Mouse (Mus musculus): ENCODE data around the gene Slc17a1. TPM values are rescaled to one million over a fixed set of nuclear protein-coding genes. Genes with fewer than 3 reads are reported as not detected.

The Slc17a1 gene
- polyA plus RNA-seq, 1 experiment from 2014 or later: 0.15 TPM

DNA sequence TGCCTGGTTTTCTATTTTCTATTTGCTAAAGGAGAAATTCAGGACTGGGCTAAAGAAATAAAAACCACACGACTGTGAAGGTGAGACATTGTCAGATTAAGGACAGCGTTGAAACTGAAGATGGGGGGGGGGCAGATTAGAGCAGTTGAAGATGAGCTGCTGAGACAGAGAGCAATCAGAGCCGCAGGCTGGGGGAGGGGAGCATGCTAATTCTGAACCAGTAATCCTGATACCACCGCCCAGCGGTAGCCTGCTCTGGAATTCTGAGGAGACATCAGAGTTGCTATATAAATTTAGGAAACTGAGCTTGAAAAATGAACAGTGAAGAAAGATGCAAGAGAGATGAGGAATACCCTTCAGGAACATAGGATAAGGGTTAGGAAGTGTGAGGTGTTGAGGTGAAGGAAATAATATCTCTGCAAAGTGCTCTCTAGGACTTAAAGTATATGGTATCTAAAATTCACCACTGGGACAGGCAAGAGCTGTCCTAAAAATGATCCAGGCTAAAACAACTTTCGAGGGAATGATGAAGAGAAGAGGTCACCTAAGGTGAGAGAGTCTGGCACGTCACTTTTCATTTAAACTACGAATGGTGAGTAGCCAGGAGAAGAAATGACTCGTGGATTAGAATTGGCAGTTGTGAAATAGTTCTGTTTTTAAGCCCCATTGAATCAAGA, 25.2 kb downstream of the Slc17a1 start:
- no peak overlapping the region for H3K4me2 ChIP-seq
- H3K36me3 ChIP-seq: no peaks in the 10 kb centered on the region
- H3K4me3 ChIP-seq: no peak overlapping the region
- no peak overlapping the region for H3K9ac ChIP-seq
- H3K9me3 ChIP-seq: no peaks in the 10 kb centered on the region
- no peak for ATAC-seq (ENCODE audit: borderline replicate concordance, extremely low read depth, low FRiP score, low TSS enrichment)
- WGBS: 31% methylated on average over 9 of the region's 9 CpGs
- no peak overlapping the region for H3K27ac ChIP-seq
- H3K4me1 ChIP-seq: no peaks in the 10 kb centered on the region
- no peaks in the 10 kb centered on the region for H3K27me3 ChIP-seq

GRCm38 (mm10) chr13:23893269-23893593, 25.7 kb downstream of the Slc17a1 start:
- no peak overlapping the region for H3K9ac ChIP-seq
- H3K27me3 ChIP-seq: no peaks in the 10 kb centered on the region
- no peak overlapping the region for H3K4me2 ChIP-seq
- H3K4me1 ChIP-seq: no peaks in the 10 kb centered on the region
- no peak overlapping the region for H3K27ac ChIP-seq
- 53% methylated on average over 4 of the region's 4 CpGs for WGBS
- H3K36me3 ChIP-seq: no peaks in the 10 kb centered on the region
- H3K9me3 ChIP-seq: no peaks in the 10 kb centered on the region
- no peak overlapping the region for H3K4me3 ChIP-seq
- ATAC-seq (ENCODE audit: borderline replicate concordance, extremely low read depth, low FRiP score, low TSS enrichment): no peak

- no peaks in the 10 kb centered on the region for H3K4me1 ChIP-seq
- no peak for ATAC-seq (ENCODE audit: borderline replicate concordance, extremely low read depth, low FRiP score, low TSS enrichment)
- no peaks in the 10 kb centered on the region for H3K27me3 ChIP-seq
- H3K4me3 ChIP-seq: no peak overlapping the region
- H3K9me3 ChIP-seq: no peaks in the 10 kb centered on the region
- no peak overlapping the region for H3K27ac ChIP-seq
- H3K36me3 ChIP-seq: no peaks in the 10 kb centered on the region
- H3K9ac ChIP-seq: no peak overlapping the region
- no peak overlapping the region for H3K4me2 ChIP-seq
- 26% methylated on average over 6 of the region's 6 CpGs for WGBS
Observed at GRCm38 (mm10) chr13:23898242-23898641, 30.7 kb downstream of the Slc17a1 start.

DNA sequence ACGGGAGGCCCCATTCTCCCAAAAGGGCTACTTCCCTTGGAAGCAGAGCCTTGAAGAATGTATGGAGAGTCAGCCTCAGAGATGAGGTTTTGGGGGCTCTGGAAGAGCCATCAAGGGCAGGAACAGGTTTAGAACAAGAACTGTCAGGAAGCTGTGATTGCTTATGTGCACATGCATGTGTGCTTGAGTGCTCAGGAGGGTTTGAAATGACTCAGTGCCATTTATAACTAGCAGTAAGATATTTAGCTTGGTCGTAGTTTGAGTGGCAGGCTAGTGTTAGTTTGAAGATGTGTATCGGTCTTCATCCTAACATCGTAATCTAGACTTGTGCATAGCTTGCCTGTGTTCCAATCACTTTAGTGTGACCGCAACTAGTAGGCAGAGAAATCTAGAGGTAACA, 39.4 kb downstream of the Slc17a1 start:
- H3K9me3 ChIP-seq: no peaks in the 10 kb centered on the region
- no peaks in the 10 kb centered on the region for H3K27me3 ChIP-seq
- H3K36me3 ChIP-seq: no peaks in the 10 kb centered on the region
- no peak for ATAC-seq (ENCODE audit: borderline replicate concordance, extremely low read depth, low FRiP score, low TSS enrichment)
- H3K4me2 ChIP-seq: no peak overlapping the region
- 88% methylated on average over 5 of the region's 5 CpGs for WGBS
- H3K4me1 ChIP-seq: no peaks in the 10 kb centered on the region
- H3K4me3 ChIP-seq: no peak overlapping the region
- H3K27ac ChIP-seq: no peak overlapping the region
- H3K9ac ChIP-seq: no peak overlapping the region

- Histone ChIP-seq H3K9ac (no peak overlapping the region), H3K4me2 (no peak overlapping the region), H3K9me3 (no peaks in the 10 kb centered on the region), H3K36me3 (no peaks in the 10 kb centered on the region), H3K4me3 (no peak overlapping the region), H3K27me3 (no peaks in the 10 kb centered on the region), H3K27ac (no peak overlapping the region), H3K4me1 (no peaks in the 10 kb centered on the region)
- no peak for ATAC-seq (ENCODE audit: borderline replicate concordance, extremely low read depth, low FRiP score, low TSS enrichment)
- 74% methylated on average over 5 of the region's 5 CpGs for WGBS
Observed at GRCm38 (mm10) chr13:23910121-23910520, 42.6 kb downstream of the Slc17a1 start.

- H3K4me3 ChIP-seq: no peak overlapping the region
- WGBS: 74% methylated on average over 5 of the region's 5 CpGs
- 0 out of 2 replicates have a peak, but pooled peaks cover 2% of the 10 kb centered on the region for H3K4me1 ChIP-seq
- no peaks in the 10 kb centered on the region for H3K36me3 ChIP-seq
- H3K9me3 ChIP-seq: no peaks in the 10 kb centered on the region
- H3K4me2 ChIP-seq: no peak overlapping the region
- no peak overlapping the region for H3K27ac ChIP-seq
- no peak overlapping the region for H3K9ac ChIP-seq
- no peak for ATAC-seq (ENCODE audit: borderline replicate concordance, extremely low read depth, low FRiP score, low TSS enrichment)
- no peaks in the 10 kb centered on the region for H3K27me3 ChIP-seq
Observed at GRCm38 (mm10) chr13:23911335-23911734, 43.8 kb downstream of the Slc17a1 start.

DNA sequence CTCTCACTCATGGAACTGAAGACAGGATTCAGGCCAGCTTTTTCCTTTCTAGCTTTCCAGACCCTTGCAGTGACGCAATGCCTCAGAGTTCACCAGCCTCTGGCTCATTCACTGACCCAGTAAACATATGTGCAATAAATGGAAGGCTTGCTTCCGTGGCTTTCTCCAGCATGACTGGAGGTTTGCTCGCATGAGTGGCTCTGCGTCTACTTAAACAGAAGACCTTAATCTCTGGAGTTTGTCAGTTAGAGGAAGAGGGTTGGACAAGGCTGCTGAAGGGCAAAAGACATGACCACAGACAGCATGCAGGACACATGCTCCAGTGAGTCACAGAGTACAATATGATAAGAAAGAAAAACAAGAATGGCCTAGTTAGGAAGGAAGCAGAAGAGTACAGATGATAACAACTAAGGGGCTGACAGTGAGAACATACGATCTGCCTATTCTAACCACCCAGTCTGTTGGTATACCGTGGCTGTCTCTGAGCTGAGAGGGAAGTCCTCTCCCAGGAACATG, 46.3 kb downstream of the Slc17a1 start:
- ATAC-seq (ENCODE audit: borderline replicate concordance, extremely low read depth, low FRiP score, low TSS enrichment): no peak
- 0 out of 2 replicates have a peak, but pooled peaks cover 2% of the 10 kb centered on the region for H3K4me1 ChIP-seq
- H3K4me2 ChIP-seq: no peak overlapping the region
- no peak overlapping the region for H3K4me3 ChIP-seq
- no peak overlapping the region for H3K27ac ChIP-seq
- no peaks in the 10 kb centered on the region for H3K27me3 ChIP-seq
- no peak overlapping the region for H3K9ac ChIP-seq
- 38% methylated on average over 6 of the region's 6 CpGs for WGBS
- no peaks in the 10 kb centered on the region for H3K36me3 ChIP-seq
- H3K9me3 ChIP-seq: no peaks in the 10 kb centered on the region

DNA sequence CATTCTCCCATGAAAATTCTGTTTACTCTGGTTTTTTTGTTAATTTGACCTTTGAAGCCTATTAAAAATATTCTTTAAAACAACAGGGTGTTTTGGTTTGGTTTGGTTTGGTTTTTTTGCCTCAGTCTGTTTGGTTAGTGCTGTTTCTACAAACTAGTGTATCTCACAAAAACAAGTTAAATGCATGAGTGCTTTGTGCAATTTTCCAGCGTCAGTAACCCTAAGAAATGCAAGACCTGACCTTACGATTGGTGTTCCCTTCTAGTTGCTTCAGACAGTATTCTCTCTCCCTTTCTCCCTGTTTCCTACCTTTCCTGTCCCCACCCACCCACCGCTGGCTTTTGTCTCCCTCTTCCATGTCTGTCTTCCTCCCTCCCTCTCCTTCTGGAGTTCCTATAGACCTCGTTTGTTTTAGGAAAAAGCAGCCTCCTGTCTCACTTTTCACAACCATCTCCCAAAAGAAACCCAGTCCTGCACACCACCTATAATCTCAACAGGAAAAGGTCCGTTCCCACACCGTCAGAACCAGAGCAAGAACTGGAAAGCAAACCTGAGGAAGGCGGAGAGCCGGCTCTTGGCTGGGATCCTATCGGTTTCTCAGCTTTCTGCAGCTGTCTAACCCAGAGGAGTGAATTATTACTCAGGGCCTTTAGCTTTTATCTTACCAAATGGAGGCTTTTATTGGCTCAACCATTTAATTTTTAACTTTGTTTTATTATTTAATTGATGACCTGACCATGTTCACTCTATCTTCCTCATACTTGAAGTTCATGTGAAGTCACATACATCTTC, 47.0 kb downstream of the Slc17a1 start, which contains the start of gene Slc17a4:
Slc17a4 (minus strand) TSS at position 634 of the 792 bp plus-strand sequence.
- no peak within 1 kb of the TSS for H3K4me2 ChIP-seq
- ATAC-seq (ENCODE audit: borderline replicate concordance, extremely low read depth, low FRiP score, low TSS enrichment): no peak
- H3K27me3 ChIP-seq: no peaks in the 10 kb centered on the region
- no peak within 1 kb of the TSS for H3K27ac ChIP-seq
- no peaks in the 10 kb centered on the region for H3K9me3 ChIP-seq
- H3K36me3 ChIP-seq: no peaks in the 10 kb centered on the region
- no peak within 1 kb of the TSS for H3K9ac ChIP-seq
- WGBS: 55% methylated on average over 9 of the region's 9 CpGs
- H3K4me1 ChIP-seq: 0 out of 2 replicates have a peak, but pooled peaks cover 2% of the 10 kb centered on the region
- no peak within 1 kb of the TSS for H3K4me3 ChIP-seq

- no peaks in the 10 kb centered on the region for H3K36me3 ChIP-seq
- 0 out of 2 replicates have a peak, but pooled peaks cover 2% of the 10 kb centered on the region for H3K4me1 ChIP-seq
- 86% methylated on average over 1 of the region's 1 CpGs for WGBS
- no peak overlapping the region for H3K4me2 ChIP-seq
- no peak overlapping the region for H3K27ac ChIP-seq
- H3K9me3 ChIP-seq: no peaks in the 10 kb centered on the region
- no peak overlapping the region for H3K4me3 ChIP-seq
- no peak for ATAC-seq (ENCODE audit: borderline replicate concordance, extremely low read depth, low FRiP score, low TSS enrichment)
- H3K9ac ChIP-seq: no peak overlapping the region
- no peaks in the 10 kb centered on the region for H3K27me3 ChIP-seq
Observed at GRCm38 (mm10) chr13:23916132-23916531, 48.6 kb downstream of the Slc17a1 start.

DNA sequence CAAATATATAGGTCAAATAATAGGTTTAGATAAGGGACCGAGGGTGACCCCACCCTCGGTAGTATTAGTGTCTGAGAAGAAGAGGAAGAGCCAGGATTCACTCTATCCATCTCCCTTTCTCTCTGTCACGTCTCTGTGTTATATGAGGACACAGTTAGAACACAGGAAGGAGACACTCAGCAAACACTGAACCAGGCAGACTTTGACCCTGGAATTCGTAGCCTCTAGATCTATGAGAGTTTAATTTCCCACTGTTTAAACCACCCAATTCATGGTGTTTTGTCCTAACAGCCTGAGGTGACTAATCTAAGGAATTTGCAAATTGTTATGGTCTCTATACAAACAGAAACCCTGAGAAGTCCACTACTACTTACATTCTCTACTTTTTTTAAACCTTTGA, 50.1 kb downstream of the Slc17a1 start:
- no peak overlapping the region for H3K9ac ChIP-seq
- H3K27me3 ChIP-seq: no peaks in the 10 kb centered on the region
- no peak overlapping the region for H3K4me2 ChIP-seq
- H3K4me1 ChIP-seq: 0 out of 2 replicates have a peak, but pooled peaks cover 2% of the 10 kb centered on the region
- no peak for ATAC-seq (ENCODE audit: borderline replicate concordance, extremely low read depth, low FRiP score, low TSS enrichment)
- H3K36me3 ChIP-seq: no peaks in the 10 kb centered on the region
- no peak overlapping the region for H3K4me3 ChIP-seq
- H3K9me3 ChIP-seq: no peaks in the 10 kb centered on the region
- 19% methylated on average over 4 of the region's 4 CpGs for WGBS
- no peak overlapping the region for H3K27ac ChIP-seq

DNA sequence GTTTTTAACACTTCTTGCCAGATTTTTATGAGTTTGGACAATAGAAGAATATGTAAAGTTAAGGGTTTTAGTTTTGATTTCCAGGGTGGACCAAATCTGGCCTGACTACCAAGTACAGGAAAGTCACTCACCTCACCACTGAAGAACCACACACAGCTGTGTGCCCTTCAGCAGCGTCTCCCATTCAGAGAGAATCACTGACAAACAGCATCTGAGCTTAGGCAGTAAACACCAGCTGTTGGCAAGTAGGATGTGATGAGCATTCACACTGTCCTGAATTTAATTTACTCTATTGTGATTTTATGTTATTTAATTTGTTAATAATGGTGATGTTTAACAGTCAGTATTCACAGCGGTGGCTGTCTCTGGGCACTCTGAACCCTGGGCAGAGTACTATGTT, 58.2 kb downstream of the Slc17a1 start:
- Histone ChIP-seq H3K9ac (no peak overlapping the region), H3K9me3 (no peaks in the 10 kb centered on the region), H3K4me3 (no peak overlapping the region), H3K36me3 (no peaks in the 10 kb centered on the region), H3K27ac (no peak overlapping the region), H3K4me1 (peaks cover 12% of the 10 kb centered on the region), H3K27me3 (no peaks in the 10 kb centered on the region), H3K4me2 (no peak overlapping the region)
- 71% methylated on average over 2 of the region's 2 CpGs for WGBS
- ATAC-seq (ENCODE audit: borderline replicate concordance, extremely low read depth, low FRiP score, low TSS enrichment): no peak

- Histone ChIP-seq H3K36me3 (no peaks in the 10 kb centered on the region), H3K4me3 (no peak overlapping the region), H3K9me3 (no peaks in the 10 kb centered on the region), H3K4me2 (peak overlapping the region; percentile 29), H3K27ac (peak overlapping the region; percentile 13; the same call in 1 of the 2 replicates), H3K27me3 (no peaks in the 10 kb centered on the region), H3K9ac (no peak overlapping the region), H3K4me1 (peaks cover 12% of the 10 kb centered on the region)
- 23% methylated on average over 3 of the region's 3 CpGs for WGBS
- ATAC-seq (ENCODE audit: borderline replicate concordance, extremely low read depth, low FRiP score, low TSS enrichment): peak; percentile 79; the same call in 1 of the 2 replicates
Observed at GRCm38 (mm10) chr13:23928637-23929036, 61.1 kb downstream of the Slc17a1 start.
